Mouse (Mus musculus) gastrocnemius, postnatal 14 days (tissue): ENCODE results near the gene Gm21885. TPM values are rescaled to one million over a fixed set of nuclear protein-coding genes. Genes with fewer than 3 reads are reported as not detected.

ENCODE experiments used
- total RNA-seq, 2 experiments: library from RNA; stranded (reverse); gene quantifications; 2 replicates each; pipeline ENCODE4 v1.2.3; 2021

The Gm21885 gene
- total RNA-seq, 2 experiments from 2014 or later, result not detected

Other genes starting within 250 kb of the Gm21885 start
- gene Tob1, start 70.4 kb upstream of the Gm21885 start, total RNA-seq, result 100 to 1,000 TPM; 133 to 139 TPM
- 1 to 10 TPM; 2.7 to 2.9 TPM for gene Wfikkn2, start 35.9 kb upstream of the Gm21885 start, total RNA-seq
- 10 to 100 TPM; 32.2 to 33.1 TPM for gene Luc7l3, start 40.1 kb downstream of the Gm21885 start, total RNA-seq
- 100 to 1,000 TPM; 136 to 150 TPM for gene Ankrd40, start 46.1 kb downstream of the Gm21885 start, total RNA-seq
- gene Abcc3, start 111.1 kb downstream of the Gm21885 start, total RNA-seq, result 1 to 10 TPM in 1 of 2 experiments, under 1 TPM in 1; 0.93 to 1.5 TPM
- gene Cacna1g, start 192.3 kb downstream of the Gm21885 start, total RNA-seq, result 1 to 10 TPM; 4.9 to 6.1 TPM
- gene Spata20, start 204.3 kb downstream of the Gm21885 start, total RNA-seq, result not detected
- under 1 TPM; 0.09 to 0.25 TPM for gene Epn3, start 218.1 kb downstream of the Gm21885 start, total RNA-seq
- gene Mycbpap, start 239.9 kb downstream of the Gm21885 start, total RNA-seq, result under 1 TPM in 1 of 2 experiments, not detected in 1; 0.13 TPM